Mouse (Mus musculus) stomach, embryonic 15.5 days (tissue): ENCODE data around the gene Batf2. TPM values are rescaled to one million over a fixed set of nuclear protein-coding genes. Genes with fewer than 3 reads are reported as not detected.

Experiments
- ATAC-seq: fragments of 200-750 bp; cut with Nextera tagmentation; 2 replicates; pipeline ENCODE4 v1.8.0; 2017; ENCODE audit warnings: low read depth, moderate number of reproducible peaks, moderate TSS enrichment; ENCODE audit not compliant: insufficient read depth, low FRiP score
- H3K27ac ChIP-seq: fragments of 300-500 bp; sonication (generic); 2 replicates; pipeline ENCODE4 v1.5.1; 2015; ENCODE audit warnings: mild to moderate bottlenecking, inconsistent platforms
- H3K27me3 ChIP-seq: fragments of 300-500 bp; sonication (generic); replicated peaks from 2 replicates; pipeline ENCODE4 v1.6.1; 2015; ENCODE audit warnings: inconsistent platforms
- H3K36me3 ChIP-seq: fragments of 300-500 bp; sonication (generic); 2 replicates; pipeline ENCODE4 v1.6.1; 2015; ENCODE audit warnings: inconsistent platforms
- H3K4me1 ChIP-seq: fragments of 300-500 bp; sonication (generic); 2 replicates; pipeline ENCODE4 v1.6.1; 2015; ENCODE audit warnings: inconsistent platforms
- H3K4me2 ChIP-seq: fragments of 300-500 bp; sonication (generic); 2 replicates; pipeline ENCODE4 v1.6.1; 2015; ENCODE audit warnings: mild to moderate bottlenecking, inconsistent platforms
- H3K4me3 ChIP-seq: fragments of 300-500 bp; sonication (generic); replicated peaks from 2 replicates; pipeline ENCODE4 v1.5.1; 2015; ENCODE audit warnings: inconsistent platforms
- H3K9ac ChIP-seq: fragments of 300-500 bp; sonication (generic); 2 replicates; pipeline ENCODE4 v1.6.1; 2015; ENCODE audit warnings: inconsistent platforms
- H3K9me3 ChIP-seq: fragments of 300-500 bp; sonication (generic); 2 replicates; pipeline ENCODE4 v1.6.1; 2016; ENCODE audit warnings: inconsistent platforms
- WGBS: fragments of 180-500 bp; shearing (Covaris S2); methylation state at CpG from one replicate; pipeline ENCODE4 v1.1.7; 2015; 5-methylcytosine and 5-hydroxymethylcytosine counted together
- polyA plus RNA-seq: library from polyadenylated mRNA; unstranded; fragments of >200 nt; fragmentation: Nextera tagmentation; extraction: Ambion mirVana; gene quantifications from 2 replicates; pipeline ENCODE4 v1.2.1, GENCODE M21; 2015

Batf2 gene
- polyA plus RNA-seq: 0.34 and 0.55 TPM in 2 replicates

GRCm38 (mm10) chr19:6140678-6141393 is at the start of gene Batf2:
Gene Batf2, plus strand, starts transcription at chr19:6140983.
- peak within 1 kb of the TSS; percentile 78 for H3K4me3 ChIP-seq
- H3K4me1 ChIP-seq: peaks cover 7% of the 10 kb centered on the region
- H3K9me3 ChIP-seq: no peaks in the 10 kb centered on the region
- peak within 1 kb of the TSS; percentile 84 for H3K9ac ChIP-seq
- H3K4me2 ChIP-seq: peak within 1 kb of the TSS; percentile 88
- H3K27me3 ChIP-seq: no peaks in the 10 kb centered on the region
- peak within 1 kb of the TSS; percentile 96 for H3K27ac ChIP-seq
- peak; percentile 91 for ATAC-seq
- H3K36me3 ChIP-seq: 0 out of 2 replicates have a peak, but pooled peaks cover 5% of the 10 kb centered on the region
- whole genome bisulfite sequencing: under 1% methylated on average over 65 of the region's 68 CpGs

GRCm38 (mm10) chr19:6094119-6094518 is 46.7 kb upstream of the Batf2 start, which contains the start of gene AC131692.1:
Gene AC131692.1, plus strand, starts transcription at chr19:6094419.
- 87% methylated on average over 7 of the region's 7 CpGs for WGBS
- H3K4me3 ChIP-seq: no peak within 1 kb of the TSS
- no peak within 1 kb of the TSS for H3K27ac ChIP-seq
- no peak within 1 kb of the TSS for H3K4me2 ChIP-seq
- peaks cover 25% of the 10 kb centered on the region; the same call in 1 of the 2 replicates for H3K36me3 ChIP-seq
- no peak within 1 kb of the TSS for H3K9ac ChIP-seq
- no peak for ATAC-seq
- no peaks in the 10 kb centered on the region for H3K9me3 ChIP-seq
- H3K4me1 ChIP-seq: no peaks in the 10 kb centered on the region
- no peaks in the 10 kb centered on the region for H3K27me3 ChIP-seq

- Histone ChIP-seq H3K4me1 (no peaks in the 10 kb centered on the region), H3K9ac (no peak overlapping the region), H3K4me2 (no peak overlapping the region), H3K36me3 (0 out of 2 replicates have a peak, but pooled peaks cover 8% of the 10 kb centered on the region), H3K27me3 (no peaks in the 10 kb centered on the region), H3K27ac (no peak overlapping the region), H3K9me3 (no peaks in the 10 kb centered on the region), H3K4me3 (no peak overlapping the region)
- WGBS: 88% methylated on average over 3 of the region's 3 CpGs
- ATAC-seq: no peak
Observed at GRCm38 (mm10) chr19:6097847-6098246, 42.9 kb upstream of the Batf2 start.

- Histone ChIP-seq H3K4me2 (no peak overlapping the region), H3K9me3 (no peaks in the 10 kb centered on the region), H3K27me3 (no peaks in the 10 kb centered on the region), H3K9ac (no peak overlapping the region), H3K27ac (no peak overlapping the region), H3K4me3 (no peak overlapping the region), H3K36me3 (no peaks in the 10 kb centered on the region), H3K4me1 (no peaks in the 10 kb centered on the region)
- 64% methylated on average over 6 of the region's 6 CpGs for WGBS
- no peak for ATAC-seq
Observed at GRCm38 (mm10) chr19:6101186-6101585, 39.6 kb upstream of the Batf2 start.

GRCm38 (mm10) chr19:6102169-6102853 is 38.5 kb upstream of the Batf2 start:
- Histone ChIP-seq H3K4me3 (no peak overlapping the region), H3K9ac (no peak overlapping the region), H3K4me1 (no peaks in the 10 kb centered on the region), H3K4me2 (no peak overlapping the region), H3K36me3 (no peaks in the 10 kb centered on the region), H3K27me3 (no peaks in the 10 kb centered on the region), H3K27ac (no peak overlapping the region), H3K9me3 (no peaks in the 10 kb centered on the region)
- ATAC-seq: peak; percentile 63; the same call in 1 of the 2 replicates
- WGBS: 71% methylated on average over 6 of the region's 6 CpGs

- Histone ChIP-seq H3K4me1 (no peaks in the 10 kb centered on the region), H3K36me3 (no peaks in the 10 kb centered on the region), H3K4me3 (no peak overlapping the region), H3K27me3 (no peaks in the 10 kb centered on the region), H3K9ac (no peak overlapping the region), H3K9me3 (no peaks in the 10 kb centered on the region), H3K27ac (no peak overlapping the region), H3K4me2 (no peak overlapping the region)
- no peak for ATAC-seq
- WGBS: 65% methylated on average over 4 of the region's 4 CpGs
Observed at GRCm38 (mm10) chr19:6104476-6104875, 36.3 kb upstream of the Batf2 start.

GRCm38 (mm10) chr19:6105586-6105985 is 35.2 kb upstream of the Batf2 start, which contains the start of gene Naaladl1:
Gene Naaladl1, plus strand, starts transcription at chr19:6105782.
- ATAC-seq: no peak
- Histone ChIP-seq H3K9me3 (no peaks in the 10 kb centered on the region), H3K4me3 (no peak within 1 kb of the TSS), H3K27ac (no peak within 1 kb of the TSS), H3K4me1 (no peaks in the 10 kb centered on the region), H3K36me3 (no peaks in the 10 kb centered on the region), H3K27me3 (no peaks in the 10 kb centered on the region), H3K9ac (no peak within 1 kb of the TSS), H3K4me2 (no peak within 1 kb of the TSS)
- WGBS: 84% methylated on average over 7 of the region's 7 CpGs

GRCm38 (mm10) chr19:6113116-6113515 is 27.7 kb upstream of the Batf2 start:
- Histone ChIP-seq H3K9me3 (no peaks in the 10 kb centered on the region), H3K4me2 (no peak overlapping the region), H3K36me3 (peaks cover 27% of the 10 kb centered on the region), H3K27ac (no peak overlapping the region), H3K4me1 (peaks cover 15% of the 10 kb centered on the region), H3K9ac (no peak overlapping the region), H3K27me3 (no peaks in the 10 kb centered on the region), H3K4me3 (no peak overlapping the region)
- 42% methylated on average over 6 of the region's 6 CpGs for WGBS
- ATAC-seq: no peak

- Histone ChIP-seq H3K36me3 (peaks cover 27% of the 10 kb centered on the region), H3K27ac (no peak overlapping the region), H3K4me1 (peaks cover 21% of the 10 kb centered on the region), H3K9ac (no peak overlapping the region), H3K4me3 (no peak overlapping the region), H3K27me3 (no peaks in the 10 kb centered on the region), H3K4me2 (peak overlapping the region; percentile 80; the same call in 1 of the 2 replicates), H3K9me3 (no peaks in the 10 kb centered on the region)
- 89% methylated on average over 15 of the region's 15 CpGs for WGBS
- no peak for ATAC-seq
Observed at GRCm38 (mm10) chr19:6116113-6116850, 24.5 kb upstream of the Batf2 start.

GRCm38 (mm10) chr19:6117346-6117985 is 23.3 kb upstream of the Batf2 start:
- Histone ChIP-seq H3K36me3 (peaks cover 27% of the 10 kb centered on the region), H3K4me3 (peak overlapping the region; percentile 85), H3K9me3 (no peaks in the 10 kb centered on the region), H3K4me2 (peak overlapping the region; percentile 80), H3K4me1 (peaks cover 21% of the 10 kb centered on the region), H3K27ac (peak overlapping the region; percentile 99), H3K27me3 (no peaks in the 10 kb centered on the region), H3K9ac (peak overlapping the region; percentile 77)
- peak; percentile 2 for ATAC-seq
- WGBS: 4% methylated on average over 32 of the region's 32 CpGs

GRCm38 (mm10) chr19:6117986-6118676 is 22.7 kb upstream of the Batf2 start, which contains the start of gene Sac3d1:
Gene Sac3d1, minus strand, starts transcription at chr19:6118650.
- peaks cover 27% of the 10 kb centered on the region for H3K36me3 ChIP-seq

More at GRCm38 (mm10) chr19:6117986-6118676, 22.7 kb upstream of the Batf2 start, which contains the start of gene Sac3d1:
- ATAC-seq: peak; percentile 82
- WGBS: under 1% methylated on average over 77 of the region's 77 CpGs
- no peaks in the 10 kb centered on the region for H3K27me3 ChIP-seq
- peak within 1 kb of the TSS; percentile 80 for H3K4me2 ChIP-seq
- peak within 1 kb of the TSS; percentile 99 for H3K27ac ChIP-seq
- peaks cover 21% of the 10 kb centered on the region for H3K4me1 ChIP-seq
- peak within 1 kb of the TSS; percentile 77 for H3K9ac ChIP-seq
- no peaks in the 10 kb centered on the region for H3K9me3 ChIP-seq
- peak within 1 kb of the TSS; percentile 85 for H3K4me3 ChIP-seq
